Mouse (Mus musculus): ENCODE data around the gene Kif2a. TPM values are rescaled to one million over a fixed set of nuclear protein-coding genes. Genes with fewer than 3 reads are reported as not detected.
"Not testable (repeated sequence)": the region's sequence is repeated elsewhere in the genome, so short reads cannot be mapped to it uniquely, and the experiment has no call there.

Gene Kif2a
- polyA plus RNA-seq, 1 experiment from 2014 or later = 45.9 TPM

- WGBS = 89% methylated on average over 4 of the region's 4 CpGs
Observed at GRCm38 (mm10) chr13:107008174-107008573, 13.8 kb downstream of the Kif2a start.

GRCm38 (mm10) chr13:107003211-107003610 is 18.7 kb downstream of the Kif2a start:
- Histone ChIP-seq H3K4me2 (no peak overlapping the region), H3K9ac (no peak overlapping the region), H3K4me1 (replicated peaks) (0 out of 2 replicates have a peak, but pooled peaks cover 3% of the 10 kb centered on the region), H3K36me3 (no peaks in the 10 kb centered on the region), H3K27me3 (no peaks in the 10 kb centered on the region), H3K4me3 (no peak overlapping the region), H3K27ac (no peak overlapping the region), H3K9me3 (no peaks in the 10 kb centered on the region)
- ATAC-seq (ENCODE audit: low FRiP score) = no peak
- 90% methylated on average over 2 of the region's 2 CpGs for WGBS

More at GRCm38 (mm10) chr13:107008174-107008573, 13.8 kb downstream of the Kif2a start:
- H3K36me3 ChIP-seq = no peaks in the 10 kb centered on the region
- no peak for ATAC-seq (ENCODE audit: low FRiP score)
- H3K4me2 ChIP-seq = no peak overlapping the region
- H3K27ac ChIP-seq = no peak overlapping the region
- H3K4me1 ChIP-seq (replicated peaks) = peaks cover 5% of the 10 kb centered on the region; the same call in 1 of the 2 replicates
- H3K9ac ChIP-seq = no peak overlapping the region
- no peak overlapping the region for H3K4me3 ChIP-seq
- H3K27me3 ChIP-seq = no peaks in the 10 kb centered on the region
- no peaks in the 10 kb centered on the region for H3K9me3 ChIP-seq

GRCm38 (mm10) chr13:106998671-106999070 is 23.3 kb downstream of the Kif2a start:
- H3K9me3 ChIP-seq = no peaks in the 10 kb centered on the region
- H3K4me1 ChIP-seq (replicated peaks) = no peaks in the 10 kb centered on the region
- H3K27me3 ChIP-seq = no peaks in the 10 kb centered on the region
- no peak overlapping the region for H3K27ac ChIP-seq
- H3K4me3 ChIP-seq = no peak overlapping the region
- H3K4me2 ChIP-seq = no peak overlapping the region
- no peak for ATAC-seq (ENCODE audit: low FRiP score)
- H3K36me3 ChIP-seq = no peaks in the 10 kb centered on the region
- H3K9ac ChIP-seq = no peak overlapping the region
- 91% methylated on average over 5 of the region's 5 CpGs for WGBS

GRCm38 (mm10) chr13:106998026-106998425 is 23.9 kb downstream of the Kif2a start:
- Histone ChIP-seq H3K9me3 (no peaks in the 10 kb centered on the region), H3K4me3 (no peak overlapping the region), H3K4me1 (replicated peaks) (no peaks in the 10 kb centered on the region), H3K36me3 (peaks cover 5% of the 10 kb centered on the region), H3K9ac (no peak overlapping the region), H3K27ac (no peak overlapping the region), H3K27me3 (no peaks in the 10 kb centered on the region), H3K4me2 (no peak overlapping the region)
- WGBS = 92% methylated on average over 2 of the region's 2 CpGs
- no peak for ATAC-seq (ENCODE audit: low FRiP score)

- H3K4me2 ChIP-seq; ATAC-seq (ENCODE audit: low FRiP score); H3K27me3 ChIP-seq; H3K9me3 ChIP-seq; H3K4me1 ChIP-seq (replicated peaks); H3K27ac ChIP-seq; H3K9ac ChIP-seq; H3K4me3 ChIP-seq; H3K36me3 ChIP-seq: not testable (repeated sequence)
- WGBS = 98% methylated on average over 4 of the region's 4 CpGs
Observed at GRCm38 (mm10) chr13:106997557-106997956, 24.4 kb downstream of the Kif2a start.

GRCm38 (mm10) chr13:106996891-106997290 is 25.0 kb downstream of the Kif2a start:
- Histone ChIP-seq H3K27me3 (no peaks in the 10 kb centered on the region), H3K27ac (no peak overlapping the region), H3K4me2 (no peak overlapping the region), H3K4me1 (replicated peaks) (no peaks in the 10 kb centered on the region), H3K9me3 (no peaks in the 10 kb centered on the region), H3K36me3 (peaks cover 12% of the 10 kb centered on the region), H3K4me3 (no peak overlapping the region), H3K9ac (no peak overlapping the region)
- WGBS = 87% methylated on average over 2 of the region's 2 CpGs
- ATAC-seq (ENCODE audit: low FRiP score) = no peak

GRCm38 (mm10) chr13:106961496-106961895 is 60.4 kb downstream of the Kif2a start:
- H3K4me2 ChIP-seq = no peak overlapping the region
- no peak overlapping the region for H3K9ac ChIP-seq
- H3K36me3 ChIP-seq = peaks cover 53% of the 10 kb centered on the region
- no peak for ATAC-seq (ENCODE audit: low FRiP score)
- H3K27me3 ChIP-seq = no peaks in the 10 kb centered on the region
- H3K9me3 ChIP-seq = no peaks in the 10 kb centered on the region
- H3K4me1 ChIP-seq (replicated peaks) = no peaks in the 10 kb centered on the region
- no peak overlapping the region for H3K4me3 ChIP-seq
- H3K27ac ChIP-seq = no peak overlapping the region
- WGBS = 93% methylated on average over 4 of the region's 4 CpGs

GRCm38 (mm10) chr13:106960557-106960956 is 61.4 kb downstream of the Kif2a start:
- ATAC-seq (ENCODE audit: low FRiP score) = no peak
- Histone ChIP-seq H3K27me3 (no peaks in the 10 kb centered on the region), H3K9ac (no peak overlapping the region), H3K4me1 (replicated peaks) (no peaks in the 10 kb centered on the region), H3K4me3 (no peak overlapping the region), H3K27ac (no peak overlapping the region), H3K9me3 (no peaks in the 10 kb centered on the region), H3K4me2 (no peak overlapping the region), H3K36me3 (peaks cover 58% of the 10 kb centered on the region)
- WGBS = 92% methylated on average over 3 of the region's 3 CpGs

GRCm38 (mm10) chr13:106958286-106958685 is 63.6 kb downstream of the Kif2a start:
- Histone ChIP-seq H3K4me2 (no peak overlapping the region), H3K4me3 (no peak overlapping the region), H3K27me3 (no peaks in the 10 kb centered on the region), H3K36me3 (peaks cover 62% of the 10 kb centered on the region), H3K9ac (no peak overlapping the region), H3K9me3 (no peaks in the 10 kb centered on the region), H3K27ac (no peak overlapping the region), H3K4me1 (replicated peaks) (no peaks in the 10 kb centered on the region)
- ATAC-seq (ENCODE audit: low FRiP score) = no peak
- WGBS = 94% methylated on average over 3 of the region's 3 CpGs

- H3K36me3 ChIP-seq = peaks cover 60% of the 10 kb centered on the region
- no peak overlapping the region for H3K4me2 ChIP-seq
- no peaks in the 10 kb centered on the region for H3K9me3 ChIP-seq
- H3K9ac ChIP-seq = no peak overlapping the region
- H3K4me1 ChIP-seq (replicated peaks) = no peaks in the 10 kb centered on the region
- no peak overlapping the region for H3K4me3 ChIP-seq
- no peak for ATAC-seq (ENCODE audit: low FRiP score)
- H3K27ac ChIP-seq = no peak overlapping the region
- WGBS = 88% methylated on average over 4 of the region's 4 CpGs
- H3K27me3 ChIP-seq = no peaks in the 10 kb centered on the region
Observed at GRCm38 (mm10) chr13:106957554-106957953, 64.4 kb downstream of the Kif2a start.

- Histone ChIP-seq H3K36me3 (peaks cover 67% of the 10 kb centered on the region), H3K9me3 (no peaks in the 10 kb centered on the region), H3K27me3 (no peaks in the 10 kb centered on the region), H3K9ac (no peak overlapping the region), H3K27ac (no peak overlapping the region), H3K4me3 (no peak overlapping the region), H3K4me2 (no peak overlapping the region), H3K4me1 (replicated peaks) (no peaks in the 10 kb centered on the region)
- 96% methylated on average over 3 of the region's 3 CpGs for WGBS
- ATAC-seq (ENCODE audit: low FRiP score) = no peak
Observed at GRCm38 (mm10) chr13:106954880-106955279, 67.0 kb downstream of the Kif2a start.

GRCm38 (mm10) chr13:106947583-106947982 is 74.3 kb downstream of the Kif2a start:
- no peaks in the 10 kb centered on the region for H3K27me3 ChIP-seq
- H3K4me3 ChIP-seq = peak overlapping the region; percentile 90
- peaks cover 29% of the 10 kb centered on the region for H3K36me3 ChIP-seq
- H3K27ac ChIP-seq = peak overlapping the region; percentile 83
- H3K4me2 ChIP-seq = peak overlapping the region; percentile 59
- peak overlapping the region; percentile 91 for H3K9ac ChIP-seq
- 6% methylated on average over 6 of the region's 6 CpGs for WGBS
- no peak; the same call in 1 of the 2 replicates for ATAC-seq (ENCODE audit: low FRiP score)
- no peaks in the 10 kb centered on the region for H3K9me3 ChIP-seq
- H3K4me1 ChIP-seq (replicated peaks) = peaks cover 12% of the 10 kb centered on the region

- ATAC-seq (ENCODE audit: low FRiP score) = peak; percentile 99
- Histone ChIP-seq H3K9ac (peak within 1 kb of the TSS; percentile 91), H3K27ac (peak within 1 kb of the TSS; percentile 83), H3K36me3 (peaks cover 22% of the 10 kb centered on the region), H3K4me3 (peak within 1 kb of the TSS; percentile 90), H3K9me3 (no peaks in the 10 kb centered on the region), H3K4me1 (replicated peaks) (peaks cover 12% of the 10 kb centered on the region), H3K27me3 (no peaks in the 10 kb centered on the region), H3K4me2 (peak within 1 kb of the TSS; percentile 59)
- under 1% methylated on average over 68 of the region's 68 CpGs for WGBS
Observed at GRCm38 (mm10) chr13:106946594-106947540, 75.1 kb downstream of the Kif2a start, which contains the start of gene Dimt1. Dimt1 (plus strand) TSS chr13:106947127.

All from hindbrain, embryonic 13.5 days (tissue).